Mouse (Mus musculus): ENCODE measurements around the gene Nup153.

The Nup153 gene

DNA sequence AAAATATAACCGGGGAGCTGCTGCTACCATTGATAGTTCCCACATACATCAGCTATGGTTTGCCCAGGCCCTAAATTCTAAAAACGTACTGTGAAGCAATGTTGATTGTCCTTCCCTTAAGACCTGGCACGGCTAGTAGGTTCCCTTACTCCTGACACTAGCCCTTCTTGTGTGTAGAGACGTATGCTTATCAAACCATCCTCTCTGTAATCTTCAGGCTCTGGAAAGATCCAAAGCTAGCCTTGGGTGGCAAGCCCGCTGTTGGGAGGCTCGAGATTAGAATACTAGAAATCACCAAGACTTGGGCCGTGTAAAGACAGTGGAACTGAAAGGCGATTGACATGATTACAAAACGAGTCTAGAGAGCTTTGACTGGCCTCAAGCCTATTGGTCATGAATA is 57.2 kb downstream of the Nup153 start:
- DNase-seq (ENCODE audit: low spot score in 2 of 2): no peak

DNA sequence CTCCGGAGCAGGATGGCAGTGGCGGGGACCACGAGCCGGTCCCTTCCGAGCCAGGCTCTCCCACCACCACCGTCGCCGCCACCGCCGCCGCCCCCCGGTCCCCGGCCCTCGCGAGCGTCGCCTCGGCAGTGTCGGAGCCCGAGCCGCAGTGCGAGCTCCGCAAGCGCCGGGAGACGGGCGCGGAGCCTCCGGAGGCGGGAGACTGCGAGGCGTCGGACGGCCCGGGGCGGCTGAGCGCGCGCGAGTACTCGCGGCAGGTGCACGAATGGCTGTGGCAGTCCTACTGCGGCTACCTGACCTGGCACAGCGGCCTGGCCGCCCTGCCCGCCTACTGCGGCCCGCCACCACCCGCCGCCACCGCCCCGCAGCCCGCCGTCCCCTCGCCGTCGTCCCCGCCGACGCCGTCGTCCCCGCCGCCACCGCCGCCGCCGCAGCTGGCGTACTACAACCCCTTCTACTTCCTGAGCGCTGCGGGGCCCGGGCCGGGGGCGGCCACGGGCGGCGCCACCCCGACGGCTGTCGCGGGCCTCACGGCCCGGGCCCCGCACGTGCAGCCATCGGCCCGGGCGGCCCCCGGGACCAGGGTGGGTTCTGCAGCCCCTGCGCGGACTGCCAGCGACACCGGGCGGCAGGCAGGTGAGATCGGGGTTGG is 58.0 kb downstream of the Nup153 start:
- DNase-seq (ENCODE audit: low spot score in 2 of 2): peak; percentile 40 to 41

DNA sequence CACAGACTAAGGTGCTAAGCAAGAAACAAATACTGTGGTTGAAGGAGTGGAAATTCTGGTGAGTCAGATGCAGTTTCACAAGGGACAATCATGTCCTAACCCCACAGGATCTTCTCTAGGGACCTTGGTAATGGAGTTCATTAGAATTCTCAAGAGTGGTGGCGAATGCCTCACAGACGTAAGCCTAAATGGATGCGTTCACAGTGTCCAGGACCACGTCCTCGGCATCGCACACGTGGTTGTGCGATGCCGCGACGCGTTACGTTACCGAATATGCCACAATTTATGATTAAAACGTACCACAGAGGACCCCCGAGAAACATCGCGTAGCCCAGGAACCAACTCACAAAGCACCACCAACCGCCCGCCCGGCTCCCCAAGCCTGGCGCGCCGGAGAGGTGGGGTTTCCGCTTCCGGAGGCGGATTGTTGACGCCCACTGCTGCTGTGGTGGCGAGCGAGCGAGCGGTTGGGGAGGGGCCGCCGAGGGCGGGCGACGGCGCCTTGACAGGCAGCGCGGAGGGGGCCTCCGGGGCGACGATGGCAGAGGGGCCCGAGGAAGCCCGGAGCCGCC is 58.6 kb downstream of the Nup153 start, which contains the start of gene Fam8a1:
Gene Fam8a1, plus strand, starts transcription at position 475 of the 572 bp plus-strand sequence.
- peak; percentile 94 to 96 for DNase-seq (ENCODE audit: low spot score in 2 of 2)

DNA sequence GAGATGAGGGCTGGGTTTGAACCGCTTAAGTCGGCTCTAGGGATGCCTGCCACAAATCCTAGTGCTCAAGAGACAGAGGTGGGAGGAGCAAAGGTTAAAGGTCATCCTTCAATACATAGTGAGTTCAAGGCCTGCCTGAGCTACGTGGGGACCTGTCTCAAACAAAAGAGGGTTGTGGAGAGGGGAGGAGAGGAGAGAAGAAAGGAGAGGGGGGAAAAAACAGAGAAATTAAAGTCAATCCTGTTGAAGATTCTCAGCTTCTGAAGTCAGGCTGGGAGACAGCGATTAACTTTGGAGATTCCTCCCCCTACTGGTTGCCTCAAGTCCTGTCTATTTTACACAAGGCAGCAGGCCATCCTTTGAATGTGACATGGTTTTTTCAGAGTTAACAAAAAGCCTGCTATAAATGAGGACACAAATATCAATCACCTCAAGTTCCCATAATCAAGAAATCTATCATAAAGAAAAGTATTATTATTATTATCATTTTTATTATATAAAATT is 64.2 kb downstream of the Nup153 start:
- DNase-seq (ENCODE audit: low spot score in 2 of 2): peak; percentile 65 to 67

DNA sequence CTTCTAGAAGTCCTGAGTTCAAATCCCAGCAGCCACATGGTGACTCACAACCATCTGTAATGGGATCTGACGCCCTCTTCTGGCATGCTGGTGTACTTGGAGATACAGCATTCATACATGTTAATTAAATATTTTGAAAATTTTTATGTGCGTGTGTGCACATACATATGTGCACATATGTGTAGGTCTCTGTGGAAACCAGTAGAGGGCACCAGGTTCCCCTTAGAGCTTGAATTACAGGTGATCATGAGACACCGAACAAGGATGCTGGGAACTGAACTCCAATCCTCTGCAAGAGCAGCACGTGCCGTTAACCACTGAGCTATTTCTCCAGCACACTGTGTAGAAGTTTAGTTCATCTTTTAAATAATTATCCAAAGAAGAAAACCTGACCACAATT is 68.5 kb downstream of the Nup153 start:
- no peak for DNase-seq (ENCODE audit: low spot score in 2 of 2)

DNA sequence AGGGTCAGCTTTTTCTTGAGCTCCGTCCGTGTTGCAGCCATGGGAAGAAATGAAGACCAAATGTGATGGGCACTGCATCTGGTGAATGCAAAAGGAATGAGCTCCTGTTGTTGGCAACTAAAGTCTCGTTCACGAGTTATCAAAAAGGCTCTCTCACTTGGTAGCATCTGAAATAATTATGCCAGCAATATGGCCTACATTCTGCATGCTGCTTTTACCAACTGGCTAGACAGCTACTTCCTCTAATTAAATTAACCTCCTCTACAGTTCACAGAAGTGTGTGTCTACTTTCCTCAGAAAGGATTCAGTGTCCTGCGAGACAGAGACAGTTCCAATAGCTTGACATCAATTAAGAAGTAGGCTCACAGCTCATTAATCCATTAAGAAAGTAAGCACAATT is 73.2 kb downstream of the Nup153 start:
- no peak for DNase-seq (ENCODE audit: low spot score in 2 of 2)

DNA sequence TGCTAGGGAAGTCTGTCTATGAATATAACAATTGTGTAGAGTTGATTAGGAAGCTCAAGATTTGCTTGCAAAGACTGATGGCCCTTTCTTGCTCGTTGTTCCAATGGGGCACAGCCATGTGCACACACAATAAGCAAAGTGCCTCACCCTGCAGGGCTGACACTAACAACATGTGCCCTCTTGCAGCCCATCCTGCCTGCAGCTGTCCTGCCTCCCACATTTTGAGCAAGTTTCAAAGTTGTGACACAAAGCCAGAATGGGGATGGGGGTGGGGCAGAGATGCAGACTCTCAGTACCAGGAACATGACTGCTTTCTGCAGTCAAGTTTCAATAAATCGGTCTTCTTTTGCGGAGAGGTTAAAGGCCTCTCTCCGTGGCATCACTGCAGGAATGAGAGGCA is 74.1 kb downstream of the Nup153 start:
- DNase-seq (ENCODE audit: low spot score in 2 of 2): no peak

DNA sequence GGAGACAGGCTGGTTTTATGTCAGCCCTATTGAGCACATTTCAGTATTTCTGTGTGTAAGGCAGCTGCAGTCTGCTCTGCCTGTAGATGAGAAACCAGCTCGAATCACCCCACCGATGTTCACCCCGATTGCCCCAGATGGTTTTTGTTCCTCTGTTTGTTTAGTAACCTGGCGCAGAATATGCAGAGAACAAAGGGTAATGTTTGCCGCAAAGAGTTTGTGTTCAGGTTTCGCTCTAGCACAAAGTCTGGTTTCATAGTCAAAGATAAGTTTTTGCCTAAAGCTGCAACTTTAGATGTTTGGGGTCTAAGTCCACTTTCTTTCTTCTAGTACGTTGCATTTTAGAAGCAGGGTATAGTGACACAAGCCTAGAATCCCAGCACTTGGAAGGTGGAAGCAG is 75.1 kb downstream of the Nup153 start:
- no peak for DNase-seq (ENCODE audit: low spot score in 2 of 2)

DNA sequence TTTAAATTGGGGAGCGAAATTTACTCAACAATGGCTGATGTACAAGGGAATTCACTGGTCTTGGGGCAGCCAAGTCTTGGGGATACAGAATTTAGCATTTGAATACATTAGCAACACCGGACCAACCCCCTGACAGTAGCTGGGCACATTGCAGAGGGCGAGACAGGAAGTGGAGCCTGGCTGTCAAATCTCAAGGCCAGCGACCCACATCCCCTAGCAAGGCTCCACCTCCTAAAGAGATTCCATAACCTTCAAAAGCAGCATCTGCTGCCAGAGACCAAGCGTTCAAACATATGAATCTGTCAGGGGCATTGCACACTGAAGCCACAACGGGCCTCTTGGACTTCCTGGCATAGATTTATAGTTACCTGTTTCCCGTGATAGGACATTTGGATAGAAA is 75.9 kb downstream of the Nup153 start:
- DNase-seq (ENCODE audit: low spot score in 2 of 2): no peak

DNA sequence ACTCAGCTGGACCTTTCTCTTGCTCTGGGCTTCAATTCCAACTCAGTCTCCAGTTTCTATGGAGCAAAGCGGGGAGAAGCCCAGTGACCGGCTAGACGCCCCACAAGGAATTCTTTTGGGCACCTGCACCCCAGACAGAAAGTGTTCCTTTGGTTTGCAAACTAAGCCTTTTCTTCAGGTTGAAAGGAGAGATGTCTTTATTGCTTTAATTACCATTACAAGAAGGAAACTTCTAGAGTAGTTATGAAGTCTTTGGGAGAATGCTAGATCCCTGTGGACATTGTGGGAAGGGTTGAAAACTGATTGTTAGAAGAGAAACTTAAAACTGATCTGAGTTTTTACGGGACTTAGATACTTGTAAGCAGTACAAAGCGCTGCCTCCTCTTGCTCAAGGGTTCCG is 82.3 kb downstream of the Nup153 start:
- no peak for DNase-seq (ENCODE audit: low spot score in 2 of 2)

DNA sequence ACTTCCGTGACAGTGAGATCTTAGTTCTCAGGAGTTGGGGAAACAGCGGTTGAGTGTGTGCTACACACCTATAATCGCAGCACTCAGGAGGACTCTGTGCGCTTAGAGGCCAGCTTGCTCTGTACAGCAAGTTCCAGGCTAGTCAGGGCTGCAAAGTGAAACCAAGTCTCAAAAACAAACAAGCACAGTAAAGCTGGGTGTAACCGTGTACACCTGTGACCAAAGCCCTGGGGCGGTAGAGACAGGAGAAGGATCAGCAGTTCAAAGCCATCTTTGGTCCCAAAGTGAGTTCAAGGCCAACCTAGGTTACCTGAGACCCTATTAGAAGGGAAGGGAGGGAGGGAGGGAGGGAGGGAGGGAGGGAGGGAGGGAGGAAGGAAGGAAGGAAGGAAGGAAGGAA is 83.6 kb downstream of the Nup153 start:
- DNase-seq (ENCODE audit: low spot score in 2 of 2): no peak

DNA sequence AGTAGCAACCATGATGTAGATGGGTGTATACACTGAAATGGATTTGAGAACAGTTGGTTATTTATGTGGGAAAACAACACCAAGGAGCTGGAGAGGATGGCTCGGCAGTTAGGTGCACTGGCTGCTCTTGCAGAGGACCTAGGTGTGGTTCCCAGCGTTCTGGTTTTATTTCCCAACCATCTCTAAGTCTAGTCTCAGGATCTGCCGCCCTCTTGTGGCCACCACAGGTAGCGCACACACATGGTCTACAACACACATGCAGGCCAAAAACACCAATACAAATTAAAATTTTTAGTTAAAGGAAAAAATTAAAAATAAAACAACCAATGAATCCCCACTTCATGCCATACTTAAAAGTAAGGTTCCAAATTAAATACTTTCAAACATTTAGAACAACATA is 85.4 kb downstream of the Nup153 start:
- no peak for DNase-seq (ENCODE audit: low spot score in 2 of 2)

DNA sequence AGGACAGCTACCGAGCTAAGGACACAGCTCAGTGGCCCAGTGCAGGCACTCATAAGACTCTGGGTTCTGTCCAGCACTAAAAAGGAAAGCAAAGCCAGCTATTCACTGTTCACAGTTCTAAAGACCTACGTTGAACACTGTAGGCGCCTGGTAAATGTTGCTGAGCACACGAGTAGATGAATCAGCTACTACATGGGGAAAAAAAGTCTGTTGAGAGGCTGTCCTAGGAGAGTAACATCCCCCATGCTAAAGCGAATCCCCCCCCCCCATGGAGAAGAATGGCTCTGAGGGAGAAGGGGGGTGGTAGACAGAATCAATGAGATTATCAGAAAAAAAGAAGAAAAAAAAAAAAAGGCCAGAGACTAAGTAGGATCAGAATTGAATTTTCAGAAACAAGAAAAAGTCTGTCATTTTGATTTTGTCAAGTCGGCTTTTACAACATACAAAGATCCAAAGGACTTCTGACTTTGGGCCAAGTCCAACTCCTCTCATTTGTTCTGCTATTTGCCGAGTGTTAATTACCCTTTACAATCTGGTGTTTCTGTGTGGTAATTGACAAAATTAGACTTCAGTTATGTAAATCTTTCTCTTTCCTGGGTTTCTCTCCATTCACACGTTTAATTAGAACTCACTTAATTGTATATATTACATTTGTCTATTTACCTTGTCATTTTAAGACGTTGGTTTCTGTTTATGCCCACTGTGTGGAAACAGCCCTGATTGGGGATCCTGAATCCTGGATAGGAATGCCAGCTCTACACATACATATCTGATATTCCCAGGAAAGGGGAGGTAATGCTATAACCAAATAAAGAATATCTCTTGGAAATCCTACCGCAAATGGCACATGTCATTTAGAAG is 86.9 kb downstream of the Nup153 start:
- DNase-seq (ENCODE audit: low spot score in 2 of 2): no peak

DNA sequence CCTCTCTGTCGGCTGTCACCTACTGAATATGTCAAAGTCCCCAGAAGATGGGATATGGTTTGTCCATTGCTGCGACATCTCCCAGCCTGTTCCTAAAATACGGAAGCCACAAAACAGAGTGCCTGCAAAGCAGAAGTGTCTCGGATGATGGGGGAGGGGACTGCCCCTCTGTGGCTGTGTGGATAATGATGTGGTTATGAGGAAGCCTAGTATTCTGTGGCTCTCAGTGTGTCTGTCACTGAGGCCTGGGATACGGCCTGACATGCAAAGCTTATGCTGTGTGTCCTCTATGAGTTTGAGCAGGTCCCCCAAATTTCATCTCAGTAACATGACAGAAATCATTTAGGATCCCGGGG is 93.6 kb downstream of the Nup153 start:
- DNase-seq (ENCODE audit: low spot score in 2 of 2): peak; percentile 74 to 75

DNA sequence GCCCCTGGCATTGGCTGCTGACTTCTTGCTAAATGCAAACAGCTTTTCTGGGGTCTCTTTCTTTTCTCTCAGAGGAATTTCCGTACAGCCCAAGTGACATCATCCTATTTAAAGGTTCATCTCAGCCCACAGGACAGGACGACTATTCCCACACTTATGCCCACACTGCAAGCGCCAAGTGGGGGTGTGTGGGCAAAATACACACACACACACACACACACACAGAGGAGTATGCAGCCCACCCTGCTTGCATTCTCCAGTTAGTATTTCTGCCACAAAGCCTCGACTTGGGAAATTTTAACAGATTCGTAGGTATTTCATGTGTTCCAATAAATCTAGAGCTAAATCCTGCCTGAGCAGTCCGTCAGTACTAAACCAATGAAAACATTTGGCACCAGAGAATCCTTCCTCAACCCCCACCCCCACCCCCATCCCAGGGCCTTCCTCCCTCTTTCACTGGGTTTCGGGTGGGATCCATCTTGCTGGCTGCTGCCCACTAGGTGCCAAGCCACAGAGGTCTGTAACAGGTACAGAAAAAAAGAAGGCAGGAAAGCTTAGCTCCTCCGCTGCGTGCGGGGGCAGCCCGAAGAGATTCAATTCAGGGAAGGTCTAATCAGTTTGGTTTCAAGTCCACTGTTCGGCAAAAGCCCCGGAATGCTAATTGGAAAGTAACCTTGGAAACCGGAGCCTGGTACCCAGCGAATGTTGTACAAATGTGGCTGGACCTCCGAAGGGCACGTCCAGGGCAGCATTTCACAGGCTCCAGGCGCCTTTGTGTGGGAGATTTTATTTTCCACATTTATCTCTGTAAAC is 94.2 kb downstream of the Nup153 start:
- peak; percentile 79 to 84 for DNase-seq (ENCODE audit: low spot score in 2 of 2)

DNA sequence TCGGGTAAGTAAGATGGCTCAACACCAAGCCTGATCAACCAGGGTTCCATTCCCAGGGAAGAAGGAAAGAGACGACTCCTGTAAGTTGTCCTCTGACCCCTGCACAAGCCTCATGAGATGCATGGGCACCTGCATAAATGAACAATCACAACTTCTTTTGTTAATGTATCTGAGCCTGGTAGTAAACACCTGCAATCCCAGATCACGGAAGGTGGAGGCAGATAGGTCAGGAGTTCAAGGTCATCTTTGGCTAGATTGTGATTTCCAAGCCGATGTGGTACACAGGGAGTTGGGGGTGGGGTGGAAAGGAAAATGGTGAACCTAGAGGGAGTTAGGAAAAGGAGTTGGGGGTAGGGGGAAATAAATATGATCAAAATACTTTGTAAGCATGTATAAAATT is 94.9 kb downstream of the Nup153 start:
- DNase-seq (ENCODE audit: low spot score in 2 of 2): no peak
